Mouse (Mus musculus): ENCODE measurements around the gene Plcg1. TPM values are rescaled to one million over a fixed set of nuclear protein-coding genes. Genes with fewer than 3 reads are reported as not detected.

Plcg1 gene
- polyA plus RNA-seq, 2 experiments = 3.9 to 5.4 TPM

GRCm38 (mm10) chr2:160729851-160730796 is 976 bp upstream of the Plcg1 start:
- Histone ChIP-seq H3K27me3 (ENCODE audit: control insufficient read depth, insufficient read depth, low read length) (peaks cover 20% of the 10 kb centered on the region), H3K9ac (replicated peaks) (peak overlapping the region; percentile 31; the same call in 1 of the 2 replicates), H3K9me3 (ENCODE audit: control insufficient read depth, low read length) (no peaks in the 10 kb centered on the region), H3K36me3 (replicated peaks; ENCODE audit: control insufficient read depth, insufficient read depth, low read depth) (no peaks in the 10 kb centered on the region; the same call in 1 of the 2 replicates), H3K4me3 (ENCODE audit: insufficient read depth in 1 of 2, low read depth in 2 of 2, low read length in 2 of 2) (peak overlapping the region; percentile 84 to 89; a peak in 3 of 4 replicates), H3K27ac (no peak overlapping the region), H3K4me2 (ENCODE audit: low read depth) (peak overlapping the region; percentile 93), H3K4me1 (replicated peaks; ENCODE audit: control insufficient read depth in 2 of 2, insufficient read depth in 2 of 2, low read length in 1 of 2) (peaks cover 2 to 12% of the 10 kb centered on the region in 2 experiments; a peak in 3 of 4 replicates)
- WGBS (ENCODE audit: insufficient replicate concordance) = 25% methylated on average over 17 of the region's 17 CpGs
- TF ChIP-seq CTCF (IDR thresholded peaks at IDR 0.05; ENCODE audit: low read depth) (peak; percentile 61), EP300 (IDR thresholded peaks at IDR 0.05; ENCODE audit: low read depth) (no peak)
- ATAC-seq (ENCODE audit: insufficient read depth) (no peak), DNase-seq (ENCODE audit: low read depth in 3 of 3, low spot score in 3 of 3) (no peak)

GRCm38 (mm10) chr2:160730797-160731116 is 343 bp upstream of the Plcg1 start:
- Histone ChIP-seq H3K27ac (no peak overlapping the region), H3K36me3 (replicated peaks; ENCODE audit: control insufficient read depth, insufficient read depth, low read depth) (no peaks in the 10 kb centered on the region), H3K27me3 (ENCODE audit: control insufficient read depth, insufficient read depth, low read length) (peaks cover 20% of the 10 kb centered on the region), H3K9ac (replicated peaks) (peak overlapping the region; percentile 31; the same call in 1 of the 2 replicates), H3K4me2 (ENCODE audit: low read depth) (peak overlapping the region; percentile 93), H3K9me3 (ENCODE audit: control insufficient read depth, low read length) (no peaks in the 10 kb centered on the region), H3K4me1 (replicated peaks; ENCODE audit: control insufficient read depth in 2 of 2, insufficient read depth in 2 of 2, low read length in 1 of 2) (peaks cover 2 to 12% of the 10 kb centered on the region in 2 experiments; a peak in 3 of 4 replicates), H3K4me3 (ENCODE audit: insufficient read depth in 1 of 2, low read depth in 2 of 2, low read length in 2 of 2) (peak overlapping the region; percentile 84 to 89)
- DNase-seq (ENCODE audit: low read depth in 3 of 3, low spot score in 3 of 3) (no peak), ATAC-seq (ENCODE audit: insufficient read depth) (peak; percentile 12)
- WGBS (ENCODE audit: insufficient replicate concordance) = 9% methylated on average over 19 of the region's 19 CpGs
- TF ChIP-seq CTCF (IDR thresholded peaks at IDR 0.05; ENCODE audit: low read depth) (no peak), EP300 (IDR thresholded peaks at IDR 0.05; ENCODE audit: low read depth) (no peak)

DNA sequence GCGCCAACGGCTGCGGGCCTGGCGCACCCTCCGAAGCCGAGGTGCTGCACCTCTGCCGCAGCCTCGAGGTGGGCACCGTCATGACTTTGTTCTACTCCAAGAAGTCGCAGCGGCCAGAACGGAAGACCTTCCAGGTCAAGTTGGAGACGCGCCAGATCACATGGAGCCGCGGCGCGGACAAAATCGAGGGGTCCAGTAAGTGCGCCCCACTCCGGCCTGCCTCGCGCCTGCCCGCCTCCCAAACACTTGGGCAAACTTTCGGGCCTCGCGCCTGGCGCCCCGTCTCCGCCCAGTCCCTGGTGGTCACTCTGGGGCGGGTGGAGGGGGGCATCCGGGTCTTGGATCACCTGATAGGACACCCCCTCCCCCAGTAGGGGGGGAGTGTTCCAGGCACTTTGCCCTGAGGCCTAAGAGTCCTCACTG is 750 bp downstream of the Plcg1 start:
- no peak for DNase-seq (ENCODE audit: low read depth in 3 of 3, low spot score in 3 of 3)
- Histone ChIP-seq H3K36me3 (replicated peaks; ENCODE audit: control insufficient read depth, insufficient read depth, low read depth) (no peaks in the 10 kb centered on the region), H3K4me3 (ENCODE audit: insufficient read depth in 1 of 2, low read depth in 2 of 2, low read length in 2 of 2) (peak overlapping the region; percentile 84 to 89), H3K9ac (replicated peaks) (peak overlapping the region; percentile 59), H3K4me1 (replicated peaks; ENCODE audit: control insufficient read depth in 2 of 2, insufficient read depth in 2 of 2, low read length in 1 of 2) (peaks cover 2 to 12% of the 10 kb centered on the region in 2 experiments; a peak in 3 of 4 replicates), H3K27ac (no peak overlapping the region), H3K27me3 (ENCODE audit: control insufficient read depth, insufficient read depth, low read length) (peaks cover 20% of the 10 kb centered on the region), H3K4me2 (ENCODE audit: low read depth) (peak overlapping the region; percentile 93), H3K9me3 (ENCODE audit: control insufficient read depth, low read length) (no peaks in the 10 kb centered on the region)
- TF ChIP-seq EP300 (IDR thresholded peaks at IDR 0.05; ENCODE audit: low read depth) (no peak), CTCF (IDR thresholded peaks at IDR 0.05; ENCODE audit: low read depth) (0 out of 2 replicates have a peak, but pooled peaks have one; percentile 7)
- 1% methylated on average over 32 of the region's 32 CpGs for WGBS (ENCODE audit: insufficient replicate concordance)
- peak; percentile 2; the same call in 1 of the 2 replicates for ATAC-seq (ENCODE audit: insufficient read depth)

DNA sequence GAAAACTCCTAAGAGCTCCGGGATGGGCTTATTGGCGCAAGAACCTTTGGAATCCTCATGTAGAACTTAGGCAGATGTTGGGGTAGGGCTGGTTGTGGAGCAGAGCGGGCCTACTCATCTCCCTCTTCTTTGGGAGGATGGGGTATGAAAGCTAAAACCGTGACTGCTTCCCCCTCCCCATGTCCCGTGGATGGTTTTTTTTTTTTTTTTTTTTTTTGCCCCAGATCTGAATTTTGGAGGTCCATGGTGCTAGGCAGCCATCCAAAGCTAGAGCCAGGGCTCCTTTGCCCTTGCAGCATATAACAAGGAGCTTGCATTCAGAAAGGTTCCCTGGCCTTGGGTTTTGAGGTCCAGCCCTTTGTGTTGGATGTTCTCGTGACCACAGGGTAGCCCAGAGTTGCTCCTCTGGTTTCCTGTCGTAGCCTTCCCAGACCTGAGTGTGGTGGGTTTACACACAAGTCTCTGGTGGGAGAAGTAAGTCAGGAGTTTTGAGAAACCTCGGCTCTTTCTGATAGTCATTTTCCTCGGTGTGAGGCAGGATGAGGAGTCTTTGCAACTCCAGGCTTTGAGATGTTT is 1.4 kb downstream of the Plcg1 start:
- ATAC-seq (ENCODE audit: insufficient read depth) (no peak), DNase-seq (ENCODE audit: low read depth in 3 of 3, low spot score in 3 of 3) (no peak)
- Histone ChIP-seq H3K27me3 (ENCODE audit: control insufficient read depth, insufficient read depth, low read length) (peaks cover 20% of the 10 kb centered on the region), H3K36me3 (replicated peaks; ENCODE audit: control insufficient read depth, insufficient read depth, low read depth) (no peaks in the 10 kb centered on the region), H3K4me1 (replicated peaks; ENCODE audit: control insufficient read depth in 2 of 2, insufficient read depth in 2 of 2, low read length in 1 of 2) (peaks cover 2 to 12% of the 10 kb centered on the region in 2 experiments; a peak in 3 of 4 replicates), H3K9ac (replicated peaks) (peak overlapping the region; percentile 59; the same call in 1 of the 2 replicates), H3K4me2 (ENCODE audit: low read depth) (peak overlapping the region; percentile 93), H3K4me3 (ENCODE audit: insufficient read depth in 1 of 2, low read depth in 2 of 2, low read length in 2 of 2) (peak overlapping the region; percentile 84 to 89), H3K27ac (no peak overlapping the region), H3K9me3 (ENCODE audit: control insufficient read depth, low read length) (no peaks in the 10 kb centered on the region)
- TF ChIP-seq CTCF (IDR thresholded peaks at IDR 0.05; ENCODE audit: low read depth) = no peak
- no peak for TF ChIP-seq EP300 (IDR thresholded peaks at IDR 0.05; ENCODE audit: low read depth)
- WGBS (ENCODE audit: insufficient replicate concordance) = 21% methylated on average over 9 of the region's 9 CpGs

GRCm38 (mm10) chr2:160733131-160733531 is 2.0 kb downstream of the Plcg1 start:
- TF ChIP-seq EP300 (IDR thresholded peaks at IDR 0.05; ENCODE audit: low read depth) = no peak
- TF ChIP-seq CTCF (IDR thresholded peaks at IDR 0.05; ENCODE audit: low read depth) = no peak
- no peak overlapping the region; a peak in 1 of 4 replicates for H3K4me3 ChIP-seq (ENCODE audit: insufficient read depth in 1 of 2, low read depth in 2 of 2, low read length in 2 of 2)
- ATAC-seq (ENCODE audit: insufficient read depth) = no peak
- DNase-seq (ENCODE audit: low read depth in 3 of 3, low spot score in 3 of 3) = no peak
- H3K9ac ChIP-seq (replicated peaks) = no peak overlapping the region
- H3K9me3 ChIP-seq (ENCODE audit: control insufficient read depth, low read length) = no peaks in the 10 kb centered on the region
- H3K4me2 ChIP-seq (ENCODE audit: low read depth) = peak overlapping the region; percentile 16; the same call in 1 of the 2 replicates
- peaks cover 20% of the 10 kb centered on the region for H3K27me3 ChIP-seq (ENCODE audit: control insufficient read depth, insufficient read depth, low read length)
- no peak overlapping the region for H3K27ac ChIP-seq
- H3K36me3 ChIP-seq (replicated peaks; ENCODE audit: control insufficient read depth, insufficient read depth, low read depth) = no peaks in the 10 kb centered on the region
- 28% methylated on average over 7 of the region's 7 CpGs for WGBS (ENCODE audit: insufficient replicate concordance)
- peaks cover 2 to 12% of the 10 kb centered on the region in 2 experiments; a peak in 3 of 4 replicates for H3K4me1 ChIP-seq (replicated peaks; ENCODE audit: control insufficient read depth in 2 of 2, insufficient read depth in 2 of 2, low read length in 1 of 2)

All from liver, embryonic 14.5 days (tissue).